Mouse (Mus musculus) hindbrain, embryonic 10.5 days (tissue): ENCODE measurements around the gene Tln1. TPM values are rescaled to one million over a fixed set of nuclear protein-coding genes. Genes with fewer than 3 reads are reported as not detected.

Experiments
- DNase-seq: peaks from one replicate; pipeline ENCODE4 v3.0.0-alpha.2; 2017; ENCODE audit warnings: low spot score
- H3K27ac ChIP-seq: fragments of 300-500 bp; sonication (generic); 2 replicates; pipeline ENCODE4 v1.5.1; 2016; ENCODE audit warnings: mild to moderate bottlenecking, moderate library complexity
- H3K27me3 ChIP-seq: fragments of 300-500 bp; sonication (generic); 2 replicates; pipeline ENCODE4 v1.6.1; 2016; ENCODE audit warnings: mild to moderate bottlenecking; ENCODE audit not compliant: poor library complexity, insufficient read depth, severe bottlenecking
- H3K36me3 ChIP-seq: fragments of 300-500 bp; sonication (generic); 2 replicates; pipeline ENCODE4 v1.6.1; 2016; ENCODE audit warnings: mild to moderate bottlenecking, moderate library complexity
- H3K4me1 ChIP-seq: fragments of 300-500 bp; sonication (generic); replicated peaks from 2 replicates; pipeline ENCODE4 v1.6.1; 2016; ENCODE audit warnings: mild to moderate bottlenecking
- H3K4me3 ChIP-seq: fragments of 300-500 bp; sonication (generic); 2 replicates; pipeline ENCODE4 v1.5.1; 2016; ENCODE audit warnings: mild to moderate bottlenecking, moderate library complexity
- H3K9me3 ChIP-seq: fragments of 300-500 bp; sonication (generic); 2 replicates; pipeline ENCODE4 v1.6.1; 2016; ENCODE audit warnings: mild to moderate bottlenecking, moderate library complexity
- WGBS: fragments of 180-500 bp; shearing (Covaris S2); methylation state at CpG from one replicate; pipeline ENCODE4 v1.1.7; 2016; 5-methylcytosine and 5-hydroxymethylcytosine counted together
- polyA plus RNA-seq: library from polyadenylated mRNA; unstranded; fragments of >200 nt; fragmentation: Nextera tagmentation; extraction: Ambion mirVana; gene quantifications from 2 replicates; pipeline ENCODE4 v1.2.1, GENCODE M21; 2016

Gene Tln1
- polyA plus RNA-seq, 1 experiment from 2014 or later: 58.9 TPM

DNA sequence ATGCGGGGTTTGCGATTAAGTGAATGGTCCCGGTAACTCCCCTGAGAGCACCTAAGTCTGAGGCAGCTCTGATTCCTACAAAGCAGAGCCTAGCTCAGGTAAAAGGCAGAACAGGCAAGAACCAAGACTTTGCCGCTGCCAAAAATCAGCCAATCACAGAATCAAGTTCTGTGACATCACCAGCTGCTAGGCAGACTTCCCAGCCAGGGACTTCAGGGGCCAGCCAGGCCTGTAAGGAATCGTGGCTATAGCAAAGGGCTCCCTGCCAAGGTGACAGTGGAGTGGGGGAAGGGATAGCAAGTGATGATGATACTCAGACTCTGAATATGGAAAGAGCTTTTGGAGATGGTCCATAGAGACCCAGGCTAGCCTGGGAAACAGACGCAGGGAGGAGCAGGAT lies 42.5 kb downstream of the Tln1 start:
- DNase-seq: peak; percentile 89
- 13% methylated on average over 6 of the region's 6 CpGs for WGBS
- Histone ChIP-seq H3K36me3 (no peaks in the 10 kb centered on the region), H3K27me3 (peaks cover 73% of the 10 kb centered on the region), H3K4me1 (peaks cover 64% of the 10 kb centered on the region), H3K27ac (no peak overlapping the region), H3K9me3 (no peaks in the 10 kb centered on the region), H3K4me3 (peak overlapping the region; percentile 35)

DNA sequence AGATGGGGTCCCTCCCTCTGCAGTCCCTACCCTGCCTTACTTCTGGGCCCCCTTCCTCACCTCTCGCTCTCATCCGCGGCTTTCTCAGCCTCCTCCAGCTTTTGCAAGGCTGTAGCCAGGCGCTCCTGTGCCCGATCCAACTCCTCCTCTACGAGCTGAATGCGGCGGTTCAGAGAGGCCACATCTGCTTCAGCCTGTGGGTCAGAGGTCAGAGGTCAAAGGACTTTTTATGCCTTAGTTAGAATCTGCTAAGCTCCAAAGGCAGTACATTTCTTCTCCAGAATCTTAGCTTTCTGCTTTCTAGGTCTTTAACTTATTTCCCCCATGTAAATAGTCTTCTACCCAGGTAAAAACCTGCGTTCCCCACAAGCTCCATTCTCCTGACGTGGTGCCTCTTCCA lies 42.9 kb downstream of the Tln1 start:
- peak overlapping the region; percentile 40; the same call in 1 of the 2 replicates for H3K27ac ChIP-seq
- no peaks in the 10 kb centered on the region for H3K36me3 ChIP-seq
- peak overlapping the region; percentile 35 for H3K4me3 ChIP-seq
- 12% methylated on average over 10 of the region's 10 CpGs for WGBS
- H3K9me3 ChIP-seq: no peaks in the 10 kb centered on the region
- DNase-seq: peak; percentile 32
- H3K27me3 ChIP-seq: peaks cover 69% of the 10 kb centered on the region
- H3K4me1 ChIP-seq: peaks cover 63% of the 10 kb centered on the region

DNA sequence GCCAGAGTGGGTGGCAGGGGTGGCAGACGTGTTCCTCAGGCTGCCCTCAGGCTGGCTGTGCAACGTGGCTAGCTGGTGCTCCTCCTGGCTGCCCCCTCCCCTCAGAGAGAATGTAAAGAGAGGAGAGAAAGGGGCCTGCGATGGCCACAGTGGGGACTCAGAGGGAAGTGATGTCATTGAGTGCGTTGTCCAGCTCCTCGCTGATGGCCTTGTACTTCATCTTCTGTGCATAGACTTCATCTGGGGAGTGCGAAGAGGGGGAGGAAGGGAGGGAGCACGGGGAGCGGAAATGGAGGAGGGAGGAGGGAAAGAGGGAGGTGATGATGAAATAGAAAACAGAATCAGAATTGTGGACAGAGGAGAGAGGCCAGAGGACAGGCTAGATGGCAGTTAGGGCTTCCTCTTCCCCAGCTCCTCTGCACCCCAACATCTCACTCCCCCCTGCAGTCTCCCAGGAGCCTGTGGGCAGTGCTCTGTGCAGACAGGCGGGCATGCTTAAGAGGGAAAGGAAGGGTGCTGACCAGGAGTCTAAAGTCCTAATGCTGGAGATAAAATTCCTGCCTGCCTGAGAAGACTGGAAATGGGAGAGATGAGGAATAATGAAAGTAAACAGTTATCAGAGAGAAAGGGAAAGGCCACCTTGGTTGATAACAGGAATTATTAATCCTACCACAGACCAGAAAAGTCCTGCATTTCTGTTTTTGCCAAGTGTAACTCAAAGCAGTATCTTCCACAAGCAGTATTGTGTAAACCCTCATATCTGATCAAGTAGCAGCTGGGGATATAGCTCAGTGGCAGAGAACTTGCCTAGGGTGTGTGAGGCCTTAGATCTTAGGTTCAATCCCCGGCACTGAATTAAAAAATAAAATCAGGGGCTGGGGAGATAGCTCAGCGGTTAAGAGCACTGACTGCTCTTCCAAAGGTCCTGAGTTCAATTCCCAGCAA lies 46.5 kb downstream of the Tln1 start:
- no peak for DNase-seq
- 74% methylated on average over 11 of the region's 11 CpGs for WGBS
- H3K9me3 ChIP-seq: no peaks in the 10 kb centered on the region
- H3K4me1 ChIP-seq: peaks cover 28% of the 10 kb centered on the region
- H3K36me3 ChIP-seq: no peaks in the 10 kb centered on the region
- no peak overlapping the region for H3K4me3 ChIP-seq
- peaks cover 38% of the 10 kb centered on the region for H3K27me3 ChIP-seq
- H3K27ac ChIP-seq: no peak overlapping the region

DNA sequence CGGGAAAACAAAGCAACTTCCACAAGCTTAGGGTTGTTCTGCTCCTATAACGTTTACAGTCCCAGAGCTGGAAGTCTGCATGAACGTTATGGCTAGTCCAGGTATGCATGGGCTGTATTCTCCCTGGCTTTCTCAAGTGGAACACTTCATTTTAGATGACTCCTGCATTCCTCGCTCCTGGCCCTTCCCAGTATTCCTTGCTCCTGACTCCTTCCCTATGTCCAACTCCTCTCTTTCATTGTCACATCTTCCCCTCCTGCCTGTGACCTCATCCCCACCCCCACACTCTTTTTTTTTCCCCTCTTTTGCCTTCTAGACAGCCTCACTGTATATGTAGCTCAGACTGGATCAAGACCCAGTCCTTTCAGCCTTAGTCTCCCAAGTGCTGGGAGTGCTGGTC lies 48.7 kb downstream of the Tln1 start:
- H3K27ac ChIP-seq: no peak overlapping the region
- peaks cover 16% of the 10 kb centered on the region for H3K4me1 ChIP-seq
- DNase-seq: no peak
- peaks cover 37% of the 10 kb centered on the region for H3K27me3 ChIP-seq
- H3K4me3 ChIP-seq: no peak overlapping the region
- H3K9me3 ChIP-seq: no peaks in the 10 kb centered on the region
- WGBS: 82% methylated on average over 4 of the region's 4 CpGs
- no peaks in the 10 kb centered on the region for H3K36me3 ChIP-seq

DNA sequence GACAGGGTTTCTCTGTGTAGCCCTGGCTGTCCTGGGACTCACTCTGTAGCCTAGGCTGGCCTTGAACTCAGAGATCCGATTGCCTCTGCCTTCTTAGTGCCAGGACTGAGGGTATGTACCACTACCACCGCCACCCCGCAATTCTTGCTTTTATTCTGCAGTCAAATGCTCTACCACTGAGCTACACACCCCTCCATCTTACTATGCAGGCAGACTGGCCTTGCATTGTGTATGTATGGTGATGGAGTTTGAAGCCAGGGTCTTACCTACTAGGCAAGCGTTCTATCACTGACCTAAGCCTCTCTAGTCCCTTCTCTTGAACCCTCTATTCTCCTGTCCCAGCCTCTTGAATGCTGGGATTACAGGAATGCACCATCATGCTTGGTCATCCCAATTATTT lies 49.2 kb downstream of the Tln1 start:
- no peak overlapping the region for H3K27ac ChIP-seq
- no peaks in the 10 kb centered on the region for H3K36me3 ChIP-seq
- peaks cover 16% of the 10 kb centered on the region for H3K4me1 ChIP-seq
- no peaks in the 10 kb centered on the region for H3K9me3 ChIP-seq
- no peak overlapping the region for H3K4me3 ChIP-seq
- WGBS: 89% methylated on average over 4 of the region's 4 CpGs
- peaks cover 37% of the 10 kb centered on the region for H3K27me3 ChIP-seq
- DNase-seq: no peak

DNA sequence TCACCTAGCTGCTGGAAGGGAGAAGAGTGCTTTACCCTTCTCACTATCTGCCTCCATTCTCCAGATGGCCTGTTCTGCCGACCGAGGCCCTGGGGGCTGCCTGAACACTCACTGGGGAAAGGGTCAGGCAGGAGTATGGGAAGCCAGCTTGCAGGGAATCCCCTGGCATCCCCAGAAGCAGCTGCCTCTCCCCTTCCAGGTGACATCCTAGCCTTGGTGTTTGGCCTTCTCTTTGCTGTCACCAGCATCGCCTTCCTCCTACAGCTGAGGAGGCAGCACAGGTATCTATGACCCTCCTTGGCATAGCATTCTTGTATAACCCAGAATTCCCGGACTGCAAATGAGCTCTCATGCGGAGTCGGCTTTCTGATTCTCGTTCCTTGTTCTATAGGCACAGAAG lies 49.8 kb downstream of the Tln1 start:
- no peak for DNase-seq
- H3K36me3 ChIP-seq: no peaks in the 10 kb centered on the region
- WGBS: 60% methylated on average over 7 of the region's 7 CpGs
- peaks cover 22% of the 10 kb centered on the region for H3K4me1 ChIP-seq
- no peak overlapping the region for H3K4me3 ChIP-seq
- no peak overlapping the region for H3K27ac ChIP-seq
- peaks cover 38% of the 10 kb centered on the region for H3K27me3 ChIP-seq
- no peaks in the 10 kb centered on the region for H3K9me3 ChIP-seq

DNA sequence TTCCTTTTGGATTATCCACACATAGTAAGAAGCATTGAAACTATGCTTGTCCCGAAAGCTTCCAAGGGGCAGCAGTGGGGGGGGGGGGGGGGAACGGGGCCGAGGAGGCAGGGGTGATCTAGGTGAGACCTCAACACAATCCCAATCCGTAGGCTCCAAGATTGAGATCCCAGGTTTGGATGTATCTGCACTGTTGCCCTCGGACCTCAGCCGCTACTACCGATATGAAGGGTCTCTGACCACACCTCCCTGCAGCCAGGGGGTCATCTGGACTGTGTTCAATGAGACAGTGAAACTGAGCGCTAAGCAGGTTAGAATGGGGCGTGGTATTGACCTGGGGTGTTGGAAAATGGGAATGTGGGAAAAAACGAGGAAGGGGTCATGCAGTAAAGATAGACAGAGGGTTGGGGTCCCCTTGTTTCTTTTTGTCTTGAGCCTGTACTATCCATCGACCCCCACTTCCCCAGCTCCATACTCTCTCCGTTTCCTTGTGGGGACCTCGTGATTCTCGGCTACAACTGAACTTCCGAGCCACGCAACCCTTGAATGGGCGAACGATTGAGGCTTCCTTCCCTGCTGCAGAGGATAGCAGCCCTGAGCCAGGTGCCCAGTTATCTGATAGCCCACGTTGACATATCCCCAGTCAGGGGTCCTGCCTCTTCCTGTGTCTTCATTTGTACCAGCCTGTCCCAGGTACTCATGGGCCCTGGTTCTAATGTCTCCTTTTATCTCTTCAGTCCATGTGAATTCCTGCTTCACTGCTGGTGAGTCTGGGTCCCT lies 50.6 kb downstream of the Tln1 start:
- 79% methylated on average over 19 of the region's 19 CpGs for WGBS
- Histone ChIP-seq H3K9me3 (no peaks in the 10 kb centered on the region), H3K27me3 (peaks cover 45% of the 10 kb centered on the region), H3K4me3 (no peak overlapping the region), H3K4me1 (peaks cover 26% of the 10 kb centered on the region), H3K27ac (no peak overlapping the region), H3K36me3 (no peaks in the 10 kb centered on the region)
- no peak for DNase-seq

DNA sequence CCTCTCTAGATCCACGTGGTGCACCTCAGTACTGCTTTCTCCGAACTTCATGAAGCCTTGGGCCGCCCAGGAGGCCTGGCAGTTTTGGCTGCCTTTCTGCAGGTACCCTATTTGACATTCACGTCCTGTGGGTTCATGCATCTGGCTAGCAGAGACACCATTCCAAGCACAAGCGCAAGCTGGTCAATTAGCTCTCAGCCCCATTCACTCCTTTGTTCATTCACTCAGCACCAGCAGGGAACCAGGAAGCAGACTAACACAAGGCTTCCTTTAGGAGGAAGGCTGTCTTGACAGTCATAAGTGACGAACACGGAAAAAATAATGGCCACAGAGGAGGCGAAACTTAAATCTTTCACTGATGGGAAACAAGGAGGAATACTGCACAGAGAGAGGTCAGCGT lies 53.4 kb downstream of the Tln1 start:
- no peaks in the 10 kb centered on the region for H3K9me3 ChIP-seq
- H3K27ac ChIP-seq: peak overlapping the region; percentile 76
- peak; percentile 15 for DNase-seq
- peak overlapping the region; percentile 53 for H3K4me3 ChIP-seq
- H3K4me1 ChIP-seq: peaks cover 28% of the 10 kb centered on the region
- no peaks in the 10 kb centered on the region for H3K36me3 ChIP-seq
- WGBS: 29% methylated on average over 9 of the region's 9 CpGs
- H3K27me3 ChIP-seq: peaks cover 51% of the 10 kb centered on the region

DNA sequence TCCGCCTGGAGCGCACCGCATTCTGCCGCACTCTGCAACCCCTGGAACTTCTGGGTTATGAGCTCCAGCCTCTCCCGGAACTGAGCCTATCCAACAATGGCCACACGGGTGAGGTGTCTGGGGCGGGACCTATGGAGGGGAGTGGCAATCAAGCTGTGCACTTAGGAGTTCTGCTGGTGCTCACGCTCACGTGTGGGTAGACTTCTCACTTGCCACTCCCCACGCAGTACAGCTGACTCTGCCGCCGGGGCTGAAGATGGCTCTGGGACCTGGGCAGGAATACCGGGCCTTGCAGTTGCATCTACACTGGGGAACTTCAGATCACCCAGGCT lies 53.9 kb downstream of the Tln1 start:
- peak; percentile 57 for DNase-seq
- H3K27me3 ChIP-seq: peaks cover 51% of the 10 kb centered on the region
- WGBS: 11% methylated on average over 13 of the region's 13 CpGs
- H3K9me3 ChIP-seq: no peaks in the 10 kb centered on the region
- H3K4me3 ChIP-seq: peak overlapping the region; percentile 53
- H3K36me3 ChIP-seq: no peaks in the 10 kb centered on the region
- peak overlapping the region; percentile 76 for H3K27ac ChIP-seq
- H3K4me1 ChIP-seq: peaks cover 28% of the 10 kb centered on the region

DNA sequence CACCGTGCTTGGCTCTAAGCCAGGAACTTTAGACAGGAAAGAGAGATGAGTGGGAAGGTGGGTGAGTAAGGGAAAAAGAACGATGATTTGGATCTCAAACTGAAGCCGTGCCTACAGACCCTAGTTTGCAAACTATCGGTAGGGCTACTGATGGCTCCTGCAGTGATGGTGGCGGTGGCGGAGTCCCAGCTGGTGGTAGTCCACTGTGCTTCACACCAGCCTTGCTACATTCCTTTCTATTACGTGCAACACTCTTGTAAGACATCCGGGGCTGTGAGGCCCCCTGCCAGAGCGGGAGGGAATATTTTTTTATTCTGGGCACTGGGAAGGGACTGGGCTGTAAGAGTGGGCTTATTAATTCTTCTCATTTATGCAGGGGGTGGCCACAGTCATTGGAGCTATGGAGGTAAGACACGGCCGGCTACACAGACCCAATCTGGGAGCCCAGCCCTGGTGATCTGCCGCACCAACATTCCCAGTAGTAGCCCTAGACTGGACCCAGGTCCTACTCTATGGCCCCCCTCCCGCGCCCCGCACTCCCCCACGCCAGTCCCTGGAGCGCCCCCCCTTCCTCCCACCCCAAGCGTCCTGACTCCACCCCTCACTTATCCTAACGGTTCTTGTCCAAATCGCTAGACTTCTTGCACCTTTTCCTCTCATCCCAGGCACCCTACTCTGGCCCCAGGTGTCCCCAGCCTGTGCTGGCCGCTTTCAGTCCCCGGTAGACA lies 54.4 kb downstream of the Tln1 start:
- H3K9me3 ChIP-seq: no peaks in the 10 kb centered on the region
- H3K4me1 ChIP-seq: peaks cover 28% of the 10 kb centered on the region
- H3K27ac ChIP-seq: peak overlapping the region; percentile 76
- 9% methylated on average over 22 of the region's 22 CpGs for WGBS
- H3K27me3 ChIP-seq: peaks cover 55% of the 10 kb centered on the region
- no peak for DNase-seq
- H3K4me3 ChIP-seq: peak overlapping the region; percentile 53
- no peaks in the 10 kb centered on the region for H3K36me3 ChIP-seq

DNA sequence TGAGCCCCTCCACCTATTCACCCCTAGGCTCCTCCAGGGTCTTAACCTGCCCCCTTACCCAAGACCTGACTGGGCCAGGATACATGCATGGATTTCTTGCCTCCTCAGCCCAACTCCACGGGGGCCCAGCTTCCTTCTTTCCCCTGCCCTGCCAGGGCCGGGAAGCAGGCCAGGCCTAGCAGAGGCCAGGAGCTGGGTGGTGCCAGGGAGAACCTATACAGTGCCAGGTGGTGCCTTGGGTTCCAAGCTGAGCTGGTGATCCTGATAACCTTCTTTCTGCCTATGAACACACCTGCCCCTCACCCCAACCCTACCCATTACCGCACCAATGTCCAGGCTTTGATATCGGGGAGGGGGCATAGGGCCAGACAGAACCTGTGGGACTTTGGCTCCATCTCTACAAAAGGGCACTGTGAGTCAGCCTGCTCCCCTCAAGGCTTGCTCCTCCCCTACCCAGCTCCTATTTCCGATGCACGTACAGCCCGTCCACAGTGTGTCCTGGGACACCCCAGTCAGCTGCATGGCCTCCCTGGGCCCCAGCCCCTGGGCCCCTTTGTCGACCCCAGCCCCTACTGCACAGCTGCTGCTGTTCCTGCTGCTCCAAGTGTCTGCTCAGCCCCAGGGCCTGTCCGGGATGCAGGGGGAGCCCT lies 55.8 kb downstream of the Tln1 start, which contains the start of gene Car9:
Gene Car9 (plus strand): TSS at position 431 of the 650 bp plus-strand sequence.
- H3K36me3 ChIP-seq: no peaks in the 10 kb centered on the region
- 0 out of 2 replicates have a peak within 1 kb of the TSS, but pooled peaks have one; percentile 53 for H3K4me3 ChIP-seq
- H3K27me3 ChIP-seq: peaks cover 59% of the 10 kb centered on the region
- H3K9me3 ChIP-seq: no peaks in the 10 kb centered on the region
- 50% methylated on average over 9 of the region's 9 CpGs for WGBS
- H3K4me1 ChIP-seq: peaks cover 28% of the 10 kb centered on the region
- no peak for DNase-seq
- H3K27ac ChIP-seq: no peak within 1 kb of the TSS

DNA sequence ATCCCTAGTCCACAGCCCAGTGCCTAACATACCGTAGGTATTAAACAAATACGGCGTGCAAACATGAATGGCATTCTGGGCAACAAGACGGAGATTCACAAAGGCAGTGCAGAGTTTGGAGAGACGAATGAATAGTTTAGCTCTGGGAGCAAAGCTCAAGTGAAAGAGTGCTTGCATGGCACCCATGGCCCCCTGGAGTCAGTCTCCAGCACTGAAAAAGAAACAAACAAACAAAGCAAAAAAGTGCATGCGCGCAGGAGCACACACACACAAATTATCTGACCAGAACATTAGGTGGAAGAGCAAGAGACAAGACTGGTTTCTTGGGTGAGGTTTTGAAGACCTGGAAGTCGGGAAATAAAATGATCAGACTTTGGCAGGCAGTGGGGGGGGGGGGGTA lies 56.4 kb downstream of the Tln1 start:
- peaks cover 65% of the 10 kb centered on the region for H3K27me3 ChIP-seq
- no peak for DNase-seq
- H3K36me3 ChIP-seq: no peaks in the 10 kb centered on the region
- H3K4me1 ChIP-seq: peaks cover 28% of the 10 kb centered on the region
- no peak overlapping the region for H3K4me3 ChIP-seq
- H3K9me3 ChIP-seq: no peaks in the 10 kb centered on the region
- WGBS: 76% methylated on average over 8 of the region's 8 CpGs
- H3K27ac ChIP-seq: no peak overlapping the region
